In the genomic region with DNA sequence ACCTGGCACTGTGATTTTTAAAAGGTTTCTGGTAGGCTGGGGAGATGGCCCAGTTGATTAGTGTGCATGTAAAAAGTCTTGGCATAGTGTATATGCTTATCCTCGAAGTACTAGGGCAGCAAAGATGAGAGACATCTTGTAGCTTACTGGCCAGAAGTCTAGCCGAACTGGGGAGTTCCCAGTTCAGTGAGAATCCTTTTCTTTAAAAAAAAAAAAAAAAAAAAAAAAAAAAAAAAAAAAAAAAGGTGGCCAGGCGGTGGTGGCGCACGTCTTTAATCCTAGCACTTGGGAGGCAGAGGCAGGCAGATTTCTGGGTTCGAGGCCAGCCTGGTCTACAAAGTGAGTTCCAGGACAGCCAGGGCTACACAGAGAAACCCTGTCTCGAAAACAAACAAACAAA, we compare ENCODE assay signal across 1 mouse cellular context. TPM values are rescaled to one million over a fixed set of nuclear protein-coding genes. Genes with fewer than 3 reads are reported as not detected.
"Had no signal": no experiment of that assay in that cellular context is flagged by ENCODE, and none has a peak within 500 bp of the region (broad histone marks: within the 10 kb centered on the region; RNA-seq: fewer than 3 reads in every experiment).

No protein-coding gene starts in this region.

RNA-seq across cellular contexts. Expression of gene Tmem35a, which starts 16.2 kb away (rescaled TPM):
- polyA plus RNA-seq: inflammation-experienced regulatory T-cells, adult 6 months had no signal
